Mouse (Mus musculus): Measurements from ENCODE around the gene Gm20877. TPM values are rescaled to one million over a fixed set of nuclear protein-coding genes. Genes with fewer than 3 reads are reported as not detected.
"Not testable (repeated sequence)": the region's sequence is repeated elsewhere in the genome, so short reads cannot be mapped to it uniquely, and the experiment has no call there.

Gene Gm20877
- polyA plus RNA-seq (2015; fragmentation: Nextera tagmentation; extraction: Ambion mirVana), result not detected in 2 replicates

GRCm38 (mm10) chrY:17093573-17093972 lies at the start of gene Gm20877:
Gm20877 (plus strand) TSS chrY:17093873.
- H3K4me3 ChIP-seq; H3K27ac ChIP-seq (replicated peaks); H3K4me2 ChIP-seq; H3K9me3 ChIP-seq; ATAC-seq (ENCODE audit: low FRiP score, low read depth); H3K27me3 ChIP-seq; H3K36me3 ChIP-seq; H3K4me1 ChIP-seq (replicated peaks); H3K9ac ChIP-seq: not testable (repeated sequence)
- WGBS, result no CpG with 5 or more reads among the region's 3 CpGs
